Mouse (Mus musculus): ENCODE results near the gene Gm11020.

The Gm11020 gene

GRCm38 (mm10) chr8:104340233-104341105, 19.1 kb downstream of the Gm11020 start:
- ChIA-PET CTCF (interaction anchor here in 3 of 4 experiments (0.6 to 1.2 kb wide), 8 partner anchors 12 to 262 kb away, joined by 3 to 6 read pairs (median 4); no protein-coding TSS in a partner anchor), POLR2A (interaction anchor here in 3 of 4 experiments (0.5 to 1.8 kb wide), 8 partner anchors 8 to 93 kb away, joined by 3 to 7 read pairs (median 3); no protein-coding TSS in a partner anchor)

- POLR2A ChIA-PET = interaction anchor here in 3 of 4 experiments (0.5 to 1.8 kb wide), 8 partner anchors 9 to 92 kb away, joined by 3 to 7 read pairs (median 3); no protein-coding TSS in a partner anchor
- CTCF ChIA-PET = interaction anchor here in 3 of 4 experiments (0.6 to 1.2 kb wide), 6 partner anchors 12 to 261 kb away, joined by 3 to 4 read pairs (median 3); no protein-coding TSS in a partner anchor
Observed at GRCm38 (mm10) chr8:104341106-104341561, 19.8 kb downstream of the Gm11020 start.

- POLR2A ChIA-PET = interaction anchor here in 3 of 4 experiments (0.6 to 2.6 kb wide), 7 partner anchors 13 to 101 kb away, joined by 3 to 9 read pairs (median 4); partner anchors contain the start of genes Cklf (in 1 of the 3) and Dync1li2 (in 1 of the 3)
- CTCF ChIA-PET = interaction anchor here in 2 of 4 experiments (0.7 to 3.5 kb wide), 5 partner anchors 17 to 260 kb away, joined by 4 to 40 read pairs (median 4); no protein-coding TSS in a partner anchor
Observed at GRCm38 (mm10) chr8:104341678-104342077, 20.3 kb downstream of the Gm11020 start.

- ChIA-PET CTCF (interaction anchor here in 2 of 4 experiments (0.7 to 3.5 kb wide), 12 partner anchors 13 to 260 kb away, joined by 3 to 40 read pairs (median 4); partner anchors contain the start of genes Cklf (in 1 of the 2) and Dync1li2 (in 1 of the 2)), POLR2A (interaction anchor here in 3 of 4 experiments (0.6 to 2.6 kb wide), 8 partner anchors 12 to 100 kb away, joined by 3 to 9 read pairs (median 4); partner anchors contain the start of genes Cklf (in 1 of the 3) and Dync1li2 (in 1 of the 3))
Observed at GRCm38 (mm10) chr8:104342426-104342825, 21.1 kb downstream of the Gm11020 start.

GRCm38 (mm10) chr8:104343957-104344356, 22.6 kb downstream of the Gm11020 start:
- CTCF ChIA-PET = interaction anchor here (0.5 to 3.5 kb wide), 77 partner anchors 8 to 280 kb away, joined by 3 to 40 read pairs (median 4); partner anchors contain the start of genes Dync1li2 (in 2 of the 4), Cdh16 (in 1 of the 4), Cklf (in 1 of the 4) and Cmtm4 (in 1 of the 4)
- POLR2A ChIA-PET = interaction anchor here (0.7 to 2.6 kb wide), 15 partner anchors 9 to 251 kb away, joined by 3 to 11 read pairs (median 3); partner anchors contain the start of genes Dync1li2 (in 2 of the 4) and Cklf (in 1 of the 4)

GRCm38 (mm10) chr8:104344622-104345021, 23.3 kb downstream of the Gm11020 start:
- ChIA-PET CTCF (interaction anchor here (0.6 to 3.5 kb wide), 53 partner anchors 8 to 258 kb away, joined by 3 to 40 read pairs (median 5); partner anchors contain the start of genes Dync1li2 (in 2 of the 4), Cklf (in 1 of the 4) and Cmtm4 (in 1 of the 4)), POLR2A (interaction anchor here in 3 of 4 experiments (0.5 to 1.8 kb wide), 16 partner anchors 8 to 250 kb away, joined by 3 to 11 read pairs (median 4); partner anchors contain the start of gene Dync1li2 (in 2 of the 3))

GRCm38 (mm10) chr8:104346706-104347105, 25.3 kb downstream of the Gm11020 start:
- POLR2A ChIA-PET = interaction anchor here in 1 of 4 experiments (1.4 to 2.7 kb wide), 4 partner anchors 12 to 37 kb away, joined by 3 to 6 read pairs (median 4); no protein-coding TSS in a partner anchor
- CTCF ChIA-PET = interaction anchor here in 2 of 4 experiments (0.7 to 0.8 kb wide), 2 partner anchors 30 to 50 kb away, joined by 3 read pairs; no protein-coding TSS in a partner anchor

- POLR2A ChIA-PET = interaction anchor here in 1 of 4 experiments (0.6 kb wide), 1 partner anchor 47 kb away, joined by 3 read pairs; no protein-coding TSS in a partner anchor
- CTCF ChIA-PET = no interaction called here
Observed at GRCm38 (mm10) chr8:104348971-104349370, 27.6 kb downstream of the Gm11020 start.

- ChIA-PET CTCF (no interaction called here), POLR2A (interaction anchor here in 1 of 4 experiments (1.2 kb wide), 1 partner anchor 58 kb away, joined by 3 read pairs; no protein-coding TSS in a partner anchor)
Observed at GRCm38 (mm10) chr8:104350047-104350446, 28.7 kb downstream of the Gm11020 start.

GRCm38 (mm10) chr8:104353186-104353585, 31.8 kb downstream of the Gm11020 start:
- POLR2A ChIA-PET = interaction anchor here in 2 of 4 experiments (1.0 to 2.4 kb wide), 7 partner anchors 9 to 89 kb away, joined by 3 to 12 read pairs (median 4); no protein-coding TSS in a partner anchor
- CTCF ChIA-PET = interaction anchor here in 3 of 4 experiments (0.5 to 2.1 kb wide), 5 partner anchors 9 to 283 kb away, joined by 3 to 14 read pairs (median 10); no protein-coding TSS in a partner anchor

- ChIA-PET POLR2A (interaction anchor here in 2 of 4 experiments (0.5 to 2.4 kb wide), 12 partner anchors 11 to 237 kb away, joined by 3 to 12 read pairs (median 4); partner anchors contain the start of gene Pdp2 (in 1 of the 2)), CTCF (interaction anchor here in 2 of 4 experiments (0.7 to 2.1 kb wide), 3 partner anchors 10 to 81 kb away, joined by 3 to 10 read pairs (median 3); no protein-coding TSS in a partner anchor)
Observed at GRCm38 (mm10) chr8:104354504-104354903, 33.1 kb downstream of the Gm11020 start.

- CTCF ChIA-PET = interaction anchor here in 3 of 4 experiments (0.5 to 1.4 kb wide), 5 partner anchors 11 to 40 kb away, joined by 3 to 5 read pairs (median 4); no protein-coding TSS in a partner anchor
Observed at GRCm38 (mm10) chr8:104358637-104359036, 37.3 kb downstream of the Gm11020 start.

GRCm38 (mm10) chr8:104359778-104360456, 38.5 kb downstream of the Gm11020 start:
- CTCF ChIA-PET = interaction anchor here in 2 of 4 experiments (0.5 to 1.8 kb wide), 8 partner anchors 9 to 153 kb away, joined by 3 to 13 read pairs (median 4); no protein-coding TSS in a partner anchor
- POLR2A ChIA-PET = interaction anchor here in 2 of 4 experiments (0.9 to 3.0 kb wide), 10 partner anchors 10 to 99 kb away, joined by 3 to 7 read pairs (median 4); no protein-coding TSS in a partner anchor

More at GRCm38 (mm10) chr8:104358637-104359036, 37.3 kb downstream of the Gm11020 start:
- POLR2A ChIA-PET = interaction anchor here in 2 of 4 experiments (0.7 to 1.9 kb wide), 3 partner anchors 11 to 38 kb away, joined by 3 to 6 read pairs (median 4); no protein-coding TSS in a partner anchor

- ChIA-PET POLR2A (interaction anchor here in 1 of 4 experiments (3.1 kb wide), 1 partner anchor 11 kb away, joined by 9 read pairs; no protein-coding TSS in a partner anchor), CTCF (no interaction called here)
Observed at GRCm38 (mm10) chr8:104365695-104366094, 44.3 kb downstream of the Gm11020 start.

GRCm38 (mm10) chr8:104367398-104367797, 46.0 kb downstream of the Gm11020 start:
- ChIA-PET CTCF (interaction anchor here in 1 of 4 experiments (0.8 kb wide), 1 partner anchor 23 kb away, joined by 3 read pairs; no protein-coding TSS in a partner anchor), POLR2A (interaction anchor here in 1 of 4 experiments (0.6 to 3.1 kb wide), 3 partner anchors 7 to 13 kb away, joined by 3 to 9 read pairs (median 5); no protein-coding TSS in a partner anchor)

GRCm38 (mm10) chr8:104369591-104369990, 48.2 kb downstream of the Gm11020 start:
- CTCF ChIA-PET = interaction anchor here in 2 of 4 experiments (0.7 to 2.1 kb wide), 4 partner anchors 9 to 26 kb away, joined by 3 to 10 read pairs (median 4); no protein-coding TSS in a partner anchor
- POLR2A ChIA-PET = interaction anchor here in 1 of 4 experiments (0.9 to 1.8 kb wide), 2 partner anchors 9 to 11 kb away, joined by 3 to 4 read pairs; no protein-coding TSS in a partner anchor

Data from embryonic stem cell, embryonic (primary cell).